Comparison of ENCODE assay signal across 21 mouse cellular contexts in genomic region chr2:124618526-124619219, GRCm38 (mm10).
DNase-seq lines count a peak whose midpoint lies in the region; ATAC-seq and TF ChIP-seq lines count a peak whose summit lies in the region.
"Had no signal": no experiment of that assay in that cellular context is flagged by ENCODE, and none has a peak within 500 bp of the region (broad histone marks: within the 10 kb centered on the region; RNA-seq: fewer than 3 reads in every experiment).

No protein-coding gene starts in this region.

- no peak for TF ChIP-seq CTCF in gastrocnemius, adult 2 months (IDR thresholded peaks at IDR 0.05)
- TF ChIP-seq CTCF in brain, embryonic 14.5 days (IDR thresholded peaks at IDR 0.05; ENCODE audit: borderline replicate concordance, extremely low read depth, insufficient read depth, insufficient read length), result no peak
- no peak for TF ChIP-seq CTCF in intestine, postnatal 0 days (IDR thresholded peaks at IDR 0.05; ENCODE audit: low read depth)

- no peak overlapping the region for H3K4me3 ChIP-seq in gastrocnemius, adult 2 months
- H3K4me3 ChIP-seq in hindbrain, embryonic 13.5 days, result no peak overlapping the region
- H3K4me3 ChIP-seq in hindbrain, embryonic 16.5 days (ENCODE audit: low read length), result no peak overlapping the region
- H3K4me3 ChIP-seq in intestine, postnatal 0 days (ENCODE audit: low read depth, low read length), result no peak overlapping the region
- no peak overlapping the region for H3K4me3 ChIP-seq in midbrain, embryonic 16.5 days (ENCODE audit: low read depth, low read length)
- H3K4me3 ChIP-seq: limb, embryonic 15.5 days; midbrain, embryonic 12.5 days had no signal

- 75% methylated on average over 3 of the region's 3 CpGs for WGBS in hindbrain, embryonic 13.5 days
- WGBS in hindbrain, embryonic 16.5 days, result 73% methylated on average over 3 of the region's 3 CpGs
- WGBS in intestine, postnatal 0 days, result 34% methylated on average over 3 of the region's 3 CpGs
- 81% methylated on average over 3 of the region's 3 CpGs for WGBS in midbrain, embryonic 16.5 days

- H3K9ac ChIP-seq in hindbrain, embryonic 13.5 days, result no peak overlapping the region
- no peak overlapping the region for H3K9ac ChIP-seq in hindbrain, embryonic 16.5 days (ENCODE audit: low read depth, low read length)
- no peak overlapping the region for H3K9ac ChIP-seq in intestine, postnatal 0 days (ENCODE audit: low read depth, low read length)
- H3K9ac ChIP-seq in midbrain, embryonic 16.5 days (ENCODE audit: low read depth, low read length), result no peak overlapping the region
- H3K9ac ChIP-seq: limb, embryonic 15.5 days; liver, postnatal 0 days; midbrain, embryonic 12.5 days had no signal

- no peaks in the 10 kb centered on the region for H3K9me3 ChIP-seq in hindbrain, embryonic 13.5 days
- H3K9me3 ChIP-seq in hindbrain, embryonic 16.5 days (ENCODE audit: control insufficient read depth, low read length), result no peaks in the 10 kb centered on the region
- H3K9me3 ChIP-seq in intestine, postnatal 0 days (ENCODE audit: control insufficient read depth), result no peaks in the 10 kb centered on the region
- H3K9me3 ChIP-seq in midbrain, embryonic 16.5 days (replicated peaks; ENCODE audit: control insufficient read depth, low read length, poor library complexity, severe bottlenecking), result no peaks in the 10 kb centered on the region
- H3K9me3 ChIP-seq: limb, embryonic 15.5 days; midbrain, embryonic 12.5 days had no signal

- no peaks in the 10 kb centered on the region for H3K36me3 ChIP-seq in hindbrain, embryonic 13.5 days
- H3K36me3 ChIP-seq in hindbrain, embryonic 16.5 days (ENCODE audit: control insufficient read depth, insufficient read depth, low read length), result no peaks in the 10 kb centered on the region
- no peaks in the 10 kb centered on the region; the same call in 1 of the 2 replicates for H3K36me3 ChIP-seq in intestine, postnatal 0 days (ENCODE audit: control insufficient read depth, insufficient read depth)
- H3K36me3 ChIP-seq in midbrain, embryonic 16.5 days (ENCODE audit: control insufficient read depth, insufficient read depth, low read length), result no peaks in the 10 kb centered on the region
- H3K36me3 ChIP-seq: limb, embryonic 15.5 days; midbrain, embryonic 12.5 days had no signal

- no peak for TF ChIP-seq POLR2A in brain, embryonic 14.5 days (IDR thresholded peaks at IDR 0.05; ENCODE audit: borderline replicate concordance, extremely low read depth, insufficient read depth, insufficient read length, poor library complexity, severe bottlenecking)

- H3K4me2 ChIP-seq in hindbrain, embryonic 13.5 days, result no peak overlapping the region
- no peak overlapping the region for H3K4me2 ChIP-seq in hindbrain, embryonic 16.5 days (ENCODE audit: low read length)
- no peak overlapping the region for H3K4me2 ChIP-seq in intestine, postnatal 0 days (replicated peaks; ENCODE audit: low read depth)
- H3K4me2 ChIP-seq in midbrain, embryonic 16.5 days (ENCODE audit: low read length), result no peak overlapping the region
- H3K4me2 ChIP-seq: limb, embryonic 15.5 days; midbrain, embryonic 12.5 days had no signal

- peak overlapping the region; percentile 84 for H3K27ac ChIP-seq in gastrocnemius, adult 2 months
- peak overlapping the region; percentile 3 for H3K27ac ChIP-seq in hindbrain, embryonic 13.5 days
- no peak overlapping the region for H3K27ac ChIP-seq in hindbrain, embryonic 16.5 days (ENCODE audit: low read depth, low read length)
- no peak overlapping the region for H3K27ac ChIP-seq in intestine, postnatal 0 days (ENCODE audit: low read depth, low read length)
- H3K27ac ChIP-seq in midbrain, embryonic 16.5 days (ENCODE audit: low read length), result no peak overlapping the region
- H3K27ac ChIP-seq: limb, embryonic 15.5 days; macrophage; midbrain, embryonic 12.5 days had no signal

- ATAC-seq in hindbrain, embryonic 13.5 days (ENCODE audit: low FRiP score), result no peak; the same call in 1 of the 2 replicates
- ATAC-seq in hindbrain, embryonic 16.5 days, result no peak
- ATAC-seq in intestine, postnatal 0 days, result peak; percentile 85
- ATAC-seq in midbrain, embryonic 16.5 days, result no peak
- ATAC-seq: liver, postnatal 0 days had no signal

- intact Hi-C loops in gastrocnemius, adult 2 months (cut with DNase I), result no loop called here
- intact Hi-C loops in gastrocnemius, postnatal 36 days (cut with DNase I), result no loop called here

- H3K4me1 ChIP-seq in hindbrain, embryonic 13.5 days (replicated peaks), result peaks cover 50% of the 10 kb centered on the region
- H3K4me1 ChIP-seq in hindbrain, embryonic 16.5 days (ENCODE audit: control insufficient read depth, insufficient read depth, low read depth, low read length), result peaks cover 37% of the 10 kb centered on the region
- peaks cover 17% of the 10 kb centered on the region; the same call in 1 of the 2 replicates for H3K4me1 ChIP-seq in intestine, postnatal 0 days (replicated peaks; ENCODE audit: control insufficient read depth, insufficient read depth, low read length)
- H3K4me1 ChIP-seq in midbrain, embryonic 16.5 days (ENCODE audit: control insufficient read depth, insufficient read depth, low read length), result peaks cover 7% of the 10 kb centered on the region

- H3K27me3 ChIP-seq in hindbrain, embryonic 13.5 days, result no peaks in the 10 kb centered on the region
- H3K27me3 ChIP-seq in hindbrain, embryonic 16.5 days (replicated peaks; ENCODE audit: control insufficient read depth, insufficient read depth, low read length), result no peaks in the 10 kb centered on the region
- no peaks in the 10 kb centered on the region for H3K27me3 ChIP-seq in intestine, postnatal 0 days (replicated peaks; ENCODE audit: control insufficient read depth, insufficient read depth, low read length)
- no peaks in the 10 kb centered on the region for H3K27me3 ChIP-seq in midbrain, embryonic 16.5 days (ENCODE audit: control insufficient read depth, insufficient read depth, low read depth, low read length)

- DNase-seq in gastrocnemius, adult 2 months, result no peak
- DNase-seq in gastrocnemius, postnatal 36 days, result no peak
- DNase-seq in brain, embryonic 14.5 days (ENCODE audit: low read depth), result peak; percentile 54
- no peak for DNase-seq in urinary bladder, postnatal 10 days (ENCODE audit: low spot score)
- DNase-seq: adrenal gland, adult 2 months; B cell, adult 2 months; cerebellum, adult 8-10 months; embryo, embryonic 11 days; gastrocnemius, postnatal 14 days; kidney, postnatal 14 days; layer of hippocampus, adult 9-11 months; liver, postnatal 0 days; right cerebral cortex, postnatal 25 days; thymus, adult 18-20 months had no signal

Comparison
In these comparisons a context has a peak if more than half of its experiments do, and no peak if none do; other contexts are left out.
1. H3K27ac ChIP-seq: peak in gastrocnemius, adult 2 months (single experiment) and hindbrain, embryonic 13.5 days (single experiment); none in hindbrain, embryonic 16.5 days (single experiment), intestine, postnatal 0 days (single experiment) and midbrain, embryonic 16.5 days (single experiment).